Mouse (Mus musculus) olfactory bulb, adult 2 months (tissue): Measurements from ENCODE around the gene Slc9a3.

Experiments used
- CTCF ChIP-seq: fragments of 200-500 bp; IDR thresholded peaks from 2 replicates; pipeline ENCODE4 v1.5.1; 2012; ENCODE audit warnings: low read depth, mild to moderate bottlenecking, low read length, moderate library complexity; ENCODE audit not compliant: insufficient read depth
- POLR2A ChIP-seq: fragments of 200-500 bp; IDR thresholded peaks from 2 replicates; pipeline ENCODE4 v1.6.1; 2012; ENCODE audit warnings: mild to moderate bottlenecking, low read depth, low read length, moderate library complexity; ENCODE audit not compliant: insufficient read depth

GRCm38 (mm10) chr13:74104417-74104816 lies 16.8 kb upstream of the Slc9a3 start:
- TF ChIP-seq CTCF (no peak), POLR2A (no peak)
